Mouse (Mus musculus) lung, adult 2 months (tissue): Measurements from ENCODE around the gene Btbd9.

Experiments
- CTCF ChIP-seq: fragments of 200-500 bp; IDR thresholded peaks from 2 replicates; pipeline ENCODE4 v1.5.1; 2011; ENCODE audit warnings: mild to moderate bottlenecking, low read length, control low read depth; ENCODE audit not compliant: insufficient read depth
- POLR2A ChIP-seq: fragments of 200-500 bp; IDR thresholded peaks from 2 replicates; pipeline ENCODE4 v1.6.1; 2011; ENCODE audit warnings: low read depth, mild to moderate bottlenecking, control low read depth, low read length, borderline replicate concordance; ENCODE audit errors: extremely low read depth

DNA sequence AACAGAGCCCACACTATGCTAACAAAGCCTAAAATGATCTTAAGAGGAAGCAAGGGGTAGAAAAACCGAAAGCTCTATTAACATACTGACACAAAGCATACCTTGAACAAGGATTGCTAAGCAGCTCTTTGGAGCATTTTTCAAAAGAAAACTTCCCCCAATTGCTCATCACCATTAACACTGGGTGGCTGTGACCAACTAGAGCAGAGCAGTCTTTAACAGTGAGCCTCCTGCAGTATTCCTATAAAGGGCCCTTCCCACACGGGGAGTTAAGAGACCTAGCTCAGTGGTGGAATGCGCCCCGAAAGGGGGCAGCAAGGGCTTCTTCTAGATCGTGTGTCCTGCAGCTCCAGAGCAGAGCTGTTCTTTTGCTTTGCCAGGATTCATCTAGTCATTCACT, 69.4 kb downstream of the Btbd9 start:
- TF ChIP-seq CTCF: no peak
- no peak for TF ChIP-seq POLR2A
